Mouse (Mus musculus) lung, postnatal 10 days (tissue): ENCODE data around the gene Gm14459.
"Not testable (repeated sequence)": the region's sequence is repeated elsewhere in the genome, so short reads cannot be mapped to it uniquely, and the experiment has no call there.

Experiments
- DNase-seq: peaks from one replicate; pipeline ENCODE4 v3.0.0; 2021

Gm14459 gene

GRCm38 (mm10) chrX:8524854-8525253, at the start of gene Gm14459:
Gm14459 (minus strand) TSS chrX:8524954.
- no peak for DNase-seq

GRCm38 (mm10) chrX:8548155-8548554, 23.4 kb upstream of the Gm14459 start, which contains the start of gene Ssxb6:
Ssxb6 (minus strand) TSS chrX:8548255.
- DNase-seq: not testable (repeated sequence)
